Mouse (Mus musculus) retina, postnatal 7 days (tissue): ENCODE data around the gene Ptger4.

Experiments
- DNase-seq: peaks from one replicate; pipeline ENCODE4 v3.0.0-alpha.2; 2012; ENCODE audit warnings: low read depth, low spot score

Gene Ptger4

GRCm38 (mm10) chr15:5165121-5165773 is 78.7 kb downstream of the Ptger4 start:
- no peak for DNase-seq

GRCm38 (mm10) chr15:5158827-5159226 is 85.2 kb downstream of the Ptger4 start:
- no peak for DNase-seq

- DNase-seq = no peak
Observed at GRCm38 (mm10) chr15:5157386-5157785, 86.6 kb downstream of the Ptger4 start.
